Mouse (Mus musculus) forebrain, embryonic 12.5 days (tissue): ENCODE results near the gene Agfg2. TPM values are rescaled to one million over a fixed set of nuclear protein-coding genes. Genes with fewer than 3 reads are reported as not detected.

ENCODE experiments used
- ATAC-seq: fragments of 200-750 bp; cut with Nextera tagmentation; 2 replicates; pipeline ENCODE4 v1.8.0; 2017; ENCODE audit warnings: moderate TSS enrichment; ENCODE audit not compliant: low FRiP score
- H3K27ac ChIP-seq: fragments of 300-500 bp; sonication (generic); 2 replicates; pipeline ENCODE4 v1.5.1; 2016; ENCODE audit warnings: mild to moderate bottlenecking
- H3K27me3 ChIP-seq: fragments of 300-500 bp; sonication (generic); 2 replicates; pipeline ENCODE4 v1.6.1; 2016; ENCODE audit warnings: mild to moderate bottlenecking
- H3K36me3 ChIP-seq: fragments of 300-500 bp; sonication (generic); replicated peaks from 2 replicates; pipeline ENCODE4 v1.6.1; 2016; ENCODE audit warnings: mild to moderate bottlenecking
- H3K4me1 ChIP-seq: fragments of 300-500 bp; sonication (generic); 2 replicates; pipeline ENCODE4 v1.6.1; 2016
- H3K4me2 ChIP-seq: fragments of 300-500 bp; sonication (generic); 2 replicates; pipeline ENCODE4 v1.6.1; 2016; ENCODE audit warnings: mild to moderate bottlenecking, moderate library complexity
- H3K4me3 ChIP-seq: fragments of 300-500 bp; sonication (generic); replicated peaks from 2 replicates; pipeline ENCODE4 v1.5.1; 2016; ENCODE audit warnings: mild to moderate bottlenecking
- H3K9ac ChIP-seq: fragments of 300-500 bp; sonication (generic); 2 replicates; pipeline ENCODE4 v1.6.1; 2016; ENCODE audit warnings: mild to moderate bottlenecking
- H3K9me3 ChIP-seq: fragments of 300-500 bp; sonication (generic); 2 replicates; pipeline ENCODE4 v1.6.1; 2016
- WGBS: fragments of 180-500 bp; shearing (Covaris S2); methylation state at CpG from one replicate; pipeline ENCODE4 v1.1.7; 2016; 5-methylcytosine and 5-hydroxymethylcytosine counted together
- polyA plus RNA-seq: library from polyadenylated mRNA; unstranded; fragments of >200 nt; fragmentation: Nextera tagmentation; extraction: Ambion mirVana; gene quantifications from 2 replicates; pipeline ENCODE4 v1.2.1, GENCODE M21; 2016

Gene Agfg2
- polyA plus RNA-seq, 1 experiment from 2014 or later = 31.1 TPM

DNA sequence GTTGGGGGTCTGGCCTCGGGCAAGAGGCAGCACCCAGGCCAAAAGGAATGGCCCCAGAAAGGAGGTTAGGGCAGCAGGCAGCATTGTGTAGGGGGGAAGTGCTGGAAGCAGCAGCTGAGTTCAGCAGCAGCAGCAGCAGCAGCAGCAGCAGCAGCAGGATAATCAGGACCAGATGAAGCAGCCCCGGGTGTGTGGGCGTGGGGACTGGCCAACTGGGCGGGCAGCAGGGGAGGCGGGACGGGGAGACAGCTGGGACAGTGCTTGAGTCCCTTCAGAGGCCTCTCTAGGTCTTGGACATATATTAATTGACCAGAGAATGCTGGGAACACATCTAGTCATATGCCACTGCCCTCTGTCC, 73.3 kb downstream of the Agfg2 start:
- Histone ChIP-seq H3K9ac (no peak overlapping the region; the same call in 1 of the 2 replicates), H3K27ac (peak overlapping the region; percentile 62), H3K4me2 (peak overlapping the region; percentile 19; the same call in 1 of the 2 replicates), H3K27me3 (peaks cover 24% of the 10 kb centered on the region), H3K4me1 (peaks cover 48% of the 10 kb centered on the region), H3K9me3 (no peaks in the 10 kb centered on the region), H3K4me3 (no peak overlapping the region), H3K36me3 (no peaks in the 10 kb centered on the region)
- ATAC-seq = no peak
- WGBS = 37% methylated on average over 6 of the region's 6 CpGs

DNA sequence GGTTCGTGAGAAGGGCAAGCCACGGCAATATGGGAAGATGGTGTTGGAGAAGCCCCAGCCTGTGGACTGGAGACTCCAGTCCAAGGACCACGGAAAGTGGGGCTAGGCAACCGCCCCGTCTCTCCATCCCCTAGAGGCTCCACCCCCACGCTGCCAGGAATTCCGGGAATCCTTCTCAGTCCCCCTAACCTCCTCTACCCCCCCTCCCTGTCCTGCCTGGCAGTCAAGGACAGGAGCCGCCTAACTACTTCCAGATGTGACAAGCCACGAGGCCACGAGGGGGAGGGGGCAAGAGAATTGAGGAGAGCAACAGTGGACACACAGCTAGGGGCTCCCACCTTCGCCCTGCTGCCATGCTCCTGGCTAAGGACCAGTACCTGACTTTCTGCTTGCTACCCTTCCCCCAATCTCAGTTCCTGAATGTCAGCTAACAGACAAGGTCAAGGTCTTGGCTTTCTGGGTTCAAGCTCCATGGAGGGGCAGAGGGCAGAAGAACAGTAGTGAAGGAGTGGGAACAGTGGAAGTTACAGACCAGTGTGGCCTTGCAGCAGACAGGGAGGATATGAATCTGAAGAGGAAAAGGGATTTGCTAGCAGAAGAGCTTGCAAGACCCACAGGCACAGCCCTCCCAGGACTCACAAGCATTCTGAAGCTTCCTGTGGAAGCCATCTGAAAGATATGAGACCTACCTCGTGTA, 73.8 kb downstream of the Agfg2 start:
- H3K4me1 ChIP-seq = peaks cover 48% of the 10 kb centered on the region
- H3K27ac ChIP-seq = peak overlapping the region; percentile 62
- no peak for ATAC-seq
- 0 out of 2 replicates have a peak overlapping the region, but pooled peaks have one; percentile 4 for H3K4me3 ChIP-seq
- H3K36me3 ChIP-seq = no peaks in the 10 kb centered on the region
- H3K27me3 ChIP-seq = peaks cover 24% of the 10 kb centered on the region
- 19% methylated on average over 12 of the region's 12 CpGs for WGBS
- H3K4me2 ChIP-seq = peak overlapping the region; percentile 19
- no peaks in the 10 kb centered on the region for H3K9me3 ChIP-seq
- H3K9ac ChIP-seq = no peak overlapping the region; the same call in 1 of the 2 replicates

DNA sequence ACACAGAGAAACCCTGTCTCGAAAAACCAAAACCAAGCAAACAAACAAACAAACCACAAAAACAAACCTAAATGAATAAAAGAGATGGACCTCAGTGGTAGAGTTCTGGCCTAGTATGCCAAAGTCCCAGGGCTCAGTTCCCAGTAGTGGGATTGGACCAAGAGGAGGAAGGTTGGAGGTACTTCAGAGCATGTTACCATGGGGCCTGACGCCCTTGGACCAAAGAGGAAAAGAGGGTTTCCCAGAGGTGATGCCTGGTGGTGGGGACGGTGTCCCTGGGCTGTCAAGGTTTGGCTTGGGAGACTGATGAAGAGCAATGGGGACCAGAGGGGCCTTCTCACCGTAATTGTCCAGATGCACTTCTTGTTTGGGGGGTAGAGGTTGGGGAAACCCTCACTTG, 74.5 kb downstream of the Agfg2 start:
- peaks cover 24% of the 10 kb centered on the region for H3K27me3 ChIP-seq
- WGBS = 77% methylated on average over 4 of the region's 4 CpGs
- H3K9ac ChIP-seq = no peak overlapping the region
- H3K36me3 ChIP-seq = no peaks in the 10 kb centered on the region
- H3K9me3 ChIP-seq = no peaks in the 10 kb centered on the region
- 0 out of 2 replicates have a peak overlapping the region, but pooled peaks have one; percentile 4 for H3K4me3 ChIP-seq
- peak overlapping the region; percentile 62; the same call in 1 of the 2 replicates for H3K27ac ChIP-seq
- H3K4me2 ChIP-seq = peak overlapping the region; percentile 19; the same call in 1 of the 2 replicates
- H3K4me1 ChIP-seq = peaks cover 48% of the 10 kb centered on the region
- ATAC-seq = no peak

DNA sequence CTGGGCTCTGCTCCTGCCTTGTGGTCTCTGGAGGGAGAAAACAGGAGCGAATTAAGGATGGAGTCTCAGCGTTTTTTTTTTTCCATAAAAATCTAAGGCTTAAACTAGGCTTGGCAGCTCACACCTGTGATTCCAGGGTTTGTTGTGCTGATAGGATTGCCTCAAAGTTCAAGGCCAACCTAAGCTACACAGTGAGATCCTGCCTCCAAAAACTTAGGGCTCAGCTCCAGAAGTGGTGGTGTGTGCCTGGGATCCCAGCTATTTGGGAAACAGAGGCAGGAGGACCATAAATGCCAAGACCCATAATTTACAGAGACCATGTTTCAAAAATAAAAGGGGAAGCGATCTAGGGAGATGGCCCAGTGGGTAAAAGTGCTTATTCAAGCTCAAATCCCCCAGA, 75.2 kb downstream of the Agfg2 start:
- ATAC-seq = no peak
- Histone ChIP-seq H3K27me3 (peaks cover 24% of the 10 kb centered on the region), H3K9me3 (no peaks in the 10 kb centered on the region), H3K4me2 (no peak overlapping the region), H3K9ac (no peak overlapping the region), H3K4me1 (peaks cover 48% of the 10 kb centered on the region), H3K36me3 (no peaks in the 10 kb centered on the region), H3K4me3 (no peak overlapping the region), H3K27ac (no peak overlapping the region)
- 65% methylated on average over 3 of the region's 3 CpGs for WGBS

DNA sequence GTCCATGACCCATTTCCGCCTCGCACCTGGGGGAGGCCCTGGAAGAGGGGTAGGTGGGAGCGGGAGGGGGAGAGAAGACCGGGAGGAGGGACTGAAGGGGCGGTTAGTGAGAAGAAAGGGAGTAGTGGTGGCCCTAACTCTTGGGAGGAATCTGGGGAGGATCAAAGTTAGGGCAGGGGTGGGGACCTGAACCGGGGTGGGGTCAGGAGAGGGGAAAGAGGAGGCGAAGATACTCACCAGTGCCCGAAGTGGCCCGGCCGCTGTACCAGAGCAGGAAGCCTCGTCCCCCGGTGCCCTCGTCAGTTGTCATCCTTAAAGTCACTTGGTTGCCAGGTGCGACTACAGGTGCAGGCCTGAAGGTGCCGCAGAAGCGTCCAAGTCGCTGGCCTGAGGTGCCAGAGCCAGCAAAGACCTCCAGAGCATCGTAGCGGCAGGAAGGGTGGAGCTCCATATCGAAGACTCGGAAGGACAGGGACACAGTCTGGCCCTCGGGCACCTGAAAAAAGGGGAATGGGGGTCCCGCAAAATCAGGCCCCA, 75.8 kb downstream of the Agfg2 start:
- Histone ChIP-seq H3K9me3 (no peaks in the 10 kb centered on the region), H3K4me3 (peak overlapping the region; percentile 4; the same call in 1 of the 2 replicates), H3K27ac (no peak overlapping the region), H3K27me3 (peaks cover 24% of the 10 kb centered on the region), H3K4me2 (peak overlapping the region; percentile 43), H3K36me3 (no peaks in the 10 kb centered on the region), H3K9ac (0 out of 2 replicates have a peak overlapping the region, but pooled peaks have one; percentile 33), H3K4me1 (peaks cover 48% of the 10 kb centered on the region)
- 16% methylated on average over 21 of the region's 23 CpGs for WGBS
- no peak for ATAC-seq

DNA sequence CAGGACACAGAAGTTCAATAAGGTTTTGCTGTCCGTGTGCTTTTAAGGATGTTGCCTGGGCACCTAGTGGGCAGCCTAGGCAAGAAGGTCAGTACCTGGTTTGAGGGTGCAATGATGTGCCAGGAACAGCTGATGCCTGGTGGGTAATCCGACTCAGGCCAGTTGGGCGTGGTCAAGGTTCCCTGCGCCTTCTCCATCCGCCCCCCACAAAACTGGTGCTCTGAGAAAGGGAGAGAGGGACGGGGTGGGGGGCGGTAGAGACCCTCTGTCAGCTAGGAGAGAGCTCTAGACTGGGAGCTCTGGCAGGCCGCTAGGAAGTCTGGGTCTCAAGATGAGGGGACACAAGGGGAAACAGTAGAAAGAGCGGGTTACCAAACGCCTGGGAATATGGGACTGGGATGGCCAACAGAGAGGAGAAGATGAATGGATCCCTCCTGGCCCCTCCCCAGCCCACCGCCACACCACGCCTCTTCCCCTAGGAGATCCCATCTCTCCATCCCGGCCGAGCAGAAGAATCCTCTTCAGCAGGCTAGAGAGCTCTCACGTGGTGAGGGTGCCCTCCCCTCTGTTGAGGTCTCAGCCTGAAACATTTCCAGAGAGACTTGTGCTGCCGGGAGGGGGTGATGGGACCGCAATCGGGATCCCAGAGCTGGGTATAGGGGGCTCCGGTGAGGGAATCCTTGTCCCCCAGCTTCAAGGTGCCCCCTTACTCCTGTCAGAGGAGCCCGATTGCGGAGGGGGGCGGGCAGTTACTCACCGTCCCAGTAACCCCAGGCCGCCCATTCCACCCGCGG, 76.5 kb downstream of the Agfg2 start:
- Histone ChIP-seq H3K27me3 (peaks cover 24% of the 10 kb centered on the region), H3K27ac (no peak overlapping the region), H3K4me3 (peak overlapping the region; percentile 4; the same call in 1 of the 2 replicates), H3K36me3 (no peaks in the 10 kb centered on the region), H3K4me1 (peaks cover 49% of the 10 kb centered on the region), H3K4me2 (peak overlapping the region; percentile 43), H3K9ac (0 out of 2 replicates have a peak overlapping the region, but pooled peaks have one; percentile 33), H3K9me3 (no peaks in the 10 kb centered on the region)
- WGBS = 12% methylated on average over 26 of the region's 26 CpGs
- peak; percentile 40; the same call in 1 of the 2 replicates for ATAC-seq

DNA sequence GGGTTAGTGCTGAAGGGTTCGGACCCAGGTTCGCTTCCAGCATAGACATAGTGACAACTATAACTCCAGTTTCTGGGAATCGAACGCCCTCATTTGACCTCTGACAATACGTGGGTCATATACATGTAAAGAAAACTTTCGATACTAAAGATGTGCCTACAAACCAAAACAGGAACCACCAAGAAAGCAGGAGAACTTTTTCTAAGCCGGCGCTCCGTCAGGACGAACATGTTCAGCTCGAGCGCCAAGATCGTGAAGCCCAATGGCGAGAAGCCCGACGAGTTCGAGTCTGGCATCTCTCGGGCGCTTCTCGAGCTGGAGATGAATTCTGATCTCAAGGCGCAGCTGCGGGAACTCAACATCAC, 83.2 kb downstream of the Agfg2 start:
- no peak overlapping the region; the same call in 1 of the 2 replicates for H3K27ac ChIP-seq
- H3K36me3 ChIP-seq = no peaks in the 10 kb centered on the region
- peak overlapping the region; percentile 71 for H3K4me3 ChIP-seq
- no peaks in the 10 kb centered on the region for H3K9me3 ChIP-seq
- peaks cover 37% of the 10 kb centered on the region for H3K4me1 ChIP-seq
- peak overlapping the region; percentile 96 for H3K4me2 ChIP-seq
- H3K27me3 ChIP-seq = no peaks in the 10 kb centered on the region
- peak overlapping the region; percentile 59 for H3K9ac ChIP-seq
- ATAC-seq = no peak
- WGBS = under 1% methylated on average over 22 of the region's 22 CpGs

DNA sequence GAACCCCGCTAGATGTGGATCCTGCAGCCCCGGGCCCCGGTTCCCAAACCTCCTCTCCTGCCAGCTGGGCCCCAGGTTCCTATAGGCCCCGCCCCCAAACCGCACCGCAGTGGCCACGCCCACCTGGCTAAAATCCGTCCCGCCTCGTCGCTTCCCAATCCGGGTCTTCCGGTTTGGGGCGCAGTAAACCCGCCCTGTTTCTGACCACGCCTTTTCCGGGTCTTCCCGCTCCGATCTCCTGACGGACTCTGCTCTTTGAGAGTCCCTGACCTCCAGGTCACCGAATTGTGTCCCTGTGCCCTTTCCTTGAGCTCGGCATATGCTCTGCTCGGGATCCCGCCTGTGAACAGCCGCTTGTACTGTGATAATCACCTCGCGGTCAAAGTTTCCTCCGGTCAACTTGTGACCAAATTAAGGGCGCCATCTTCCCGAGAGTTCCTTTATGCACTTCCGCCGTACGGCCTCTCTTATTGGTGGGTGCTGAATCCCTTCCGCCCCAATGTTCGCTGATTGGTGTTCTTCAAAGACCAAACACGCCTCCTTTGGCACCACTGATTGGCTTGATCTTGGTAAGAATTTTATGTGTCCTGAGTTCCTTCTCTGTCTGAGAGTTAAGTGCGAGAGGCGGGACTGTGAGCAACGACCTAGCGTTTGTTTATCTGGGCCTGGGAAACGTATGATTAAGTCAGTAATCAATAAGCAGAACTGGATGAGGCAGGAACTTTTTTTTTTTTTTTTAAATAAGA, 83.7 kb downstream of the Agfg2 start, which contains the start of gene Mospd3:
TSS of gene Mospd3 (minus strand) at position 440 of the 746 bp plus-strand sequence.
- H3K4me1 ChIP-seq = peaks cover 37% of the 10 kb centered on the region
- ATAC-seq = peak; percentile 95
- no peaks in the 10 kb centered on the region for H3K9me3 ChIP-seq
- H3K27me3 ChIP-seq = no peaks in the 10 kb centered on the region
- peak within 1 kb of the TSS; percentile 81 for H3K27ac ChIP-seq
- H3K36me3 ChIP-seq = no peaks in the 10 kb centered on the region
- H3K4me2 ChIP-seq = peak within 1 kb of the TSS; percentile 96
- under 1% methylated on average over 41 of the region's 41 CpGs for WGBS
- peak within 1 kb of the TSS; percentile 86 for H3K9ac ChIP-seq
- peak within 1 kb of the TSS; percentile 71 for H3K4me3 ChIP-seq

Other genes with a start within 250 kb of the Agfg2 start
- 0.09 TPM in 2 replicates for gene Zan, start 207.7 kb downstream of the Agfg2 start, polyA plus RNA-seq
- gene Pop7, start 182.2 kb downstream of the Agfg2 start, polyA plus RNA-seq = 61.6 and 62.1 TPM in 2 replicates
- gene Gigyf1, start 166.2 kb downstream of the Agfg2 start, polyA plus RNA-seq = 18.7 TPM in 2 replicates
- gene Epo, start 151.5 kb downstream of the Agfg2 start, polyA plus RNA-seq = 0.38 and 0.47 TPM in 2 replicates
- 411 and 417 TPM in 2 replicates for gene Gnb2, start 151.2 kb downstream of the Agfg2 start, polyA plus RNA-seq
- 76.1 and 80.3 TPM in 2 replicates for gene Actl6b, start 131.2 kb downstream of the Agfg2 start, polyA plus RNA-seq
- 1.1 and 1.7 TPM in 2 replicates for gene Tfr2, start 114.9 kb downstream of the Agfg2 start, polyA plus RNA-seq
- 25.7 and 29.0 TPM in 2 replicates for gene Mospd3, start 83.7 kb downstream of the Agfg2 start, polyA plus RNA-seq
- gene Pcolce, start 70.9 kb downstream of the Agfg2 start, polyA plus RNA-seq = 30.6 and 39.7 TPM in 2 replicates
- gene Fbxo24, start 55.7 kb downstream of the Agfg2 start, polyA plus RNA-seq = 0.26 and 0.45 TPM in 2 replicates
- 29.8 and 35.1 TPM in 2 replicates for gene Lrch4, start 55.6 kb downstream of the Agfg2 start, polyA plus RNA-seq
- 9.6 and 10.1 TPM in 2 replicates for gene Gm20605, start 55.6 kb downstream of the Agfg2 start, polyA plus RNA-seq
- 9.0 and 10.5 TPM in 2 replicates for gene Sap25, start 43.4 kb downstream of the Agfg2 start, polyA plus RNA-seq
- gene Irs3, start 39.0 kb downstream of the Agfg2 start, polyA plus RNA-seq = not detected in 2 replicates
- gene Nyap1, start 56.9 kb upstream of the Agfg2 start, polyA plus RNA-seq = 19.5 and 22.6 TPM in 2 replicates
- 68.6 and 73.2 TPM in 2 replicates for gene Tsc22d4, start 61.0 kb upstream of the Agfg2 start, polyA plus RNA-seq
- gene Ppp1r35, start 94.1 kb upstream of the Agfg2 start, polyA plus RNA-seq = 55.7 and 60.1 TPM in 2 replicates
- gene Mepce, start 102.9 kb upstream of the Agfg2 start, polyA plus RNA-seq = 13.4 and 15.4 TPM in 2 replicates
- 14.6 and 15.2 TPM in 2 replicates for gene Zcwpw1, start 103.1 kb upstream of the Agfg2 start, polyA plus RNA-seq
- gene Pilra, start 151.6 kb upstream of the Agfg2 start, polyA plus RNA-seq = 0.13 and 0.22 TPM in 2 replicates
- not detected in 2 replicates for gene Pilrb1, start 173.4 kb upstream of the Agfg2 start, polyA plus RNA-seq
- not detected in 2 replicates for gene Pilrb2, start 187.1 kb upstream of the Agfg2 start, polyA plus RNA-seq
- not detected in 2 replicates for gene Cyp3a13, start 236.9 kb upstream of the Agfg2 start, polyA plus RNA-seq